Mouse (Mus musculus) liver, postnatal 0 days (tissue): ENCODE measurements at regions not wholly inside any gene's neighbourhood (a gene's known extent, or its start where the extent isn't known, plus 50 kb on each side); places are given as distances from the start of the nearest gene placed in this dataset.

Experiments
- CTCF ChIP-seq: sonication (generic); IDR thresholded peaks from 2 replicates; pipeline ENCODE4 v1.5.1; 2016; ENCODE audit warnings: antibody characterized with exemption, low read depth
- EP300 ChIP-seq: IDR thresholded peaks from 2 replicates; pipeline ENCODE4 v1.6.1; 2016; ENCODE audit warnings: antibody characterized with exemption, low read depth, mild to moderate bottlenecking

DNA sequence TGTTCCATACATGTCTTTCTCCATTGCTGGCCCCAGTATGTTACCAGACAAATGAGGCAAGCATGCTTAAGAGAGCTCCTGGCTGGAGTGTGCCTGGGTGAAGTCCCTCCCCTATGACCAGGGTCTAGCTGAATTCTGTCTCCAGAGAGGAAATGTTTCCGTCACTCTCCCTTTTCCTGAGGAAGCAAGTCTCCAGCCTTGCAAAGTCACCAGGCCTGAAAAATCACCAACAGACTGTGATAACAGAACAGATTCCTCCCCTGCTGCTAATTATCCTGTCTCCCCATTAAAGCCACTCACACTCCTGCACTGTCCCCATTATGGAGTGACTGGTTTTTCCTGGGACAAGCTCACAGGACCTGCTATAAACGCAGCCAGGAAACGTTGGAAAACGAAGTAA, 303.2 kb upstream of the Jag1 start:
- TF ChIP-seq CTCF, result no peak
- TF ChIP-seq EP300, result no peak
